Mouse (Mus musculus): ENCODE data around the gene Orai3.
"Not testable (repeated sequence)": the region's sequence is repeated elsewhere in the genome, so short reads cannot be mapped to it uniquely, and the experiment has no call there.

Gene Orai3

DNA sequence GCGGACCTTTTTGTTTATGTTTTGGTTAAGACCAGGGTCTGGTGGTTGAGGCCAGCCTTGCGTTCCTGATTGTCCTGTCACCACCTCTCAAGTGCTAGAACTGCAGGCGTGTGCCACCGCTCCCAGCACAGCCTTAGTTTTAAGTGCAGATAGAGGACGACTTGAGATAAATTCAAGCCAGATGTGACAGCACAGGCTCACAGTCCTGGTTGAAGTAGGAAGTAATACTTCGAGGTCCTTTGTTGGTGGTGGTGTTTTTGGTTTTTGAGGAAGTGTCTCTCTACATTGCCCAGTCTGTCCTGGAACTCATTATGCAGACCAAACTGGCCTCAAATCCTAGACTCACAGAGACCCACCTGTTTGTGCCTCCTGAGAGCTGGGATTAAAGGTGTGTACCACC is 9.9 kb upstream of the Orai3 start:
- in situ Hi-C loops (cut with MboI; ENCODE audit: low pct_unique_long_range_greater_than_20kb in 1 of 2, low sequenced_read_pairs in 2 of 2, unreplicated experiment in 1 of 2), result loop anchor here in 1 of 2 experiments (5.0 kb wide), 1 partner anchor 102 kb away; no protein-coding TSS in a partner anchor

DNA sequence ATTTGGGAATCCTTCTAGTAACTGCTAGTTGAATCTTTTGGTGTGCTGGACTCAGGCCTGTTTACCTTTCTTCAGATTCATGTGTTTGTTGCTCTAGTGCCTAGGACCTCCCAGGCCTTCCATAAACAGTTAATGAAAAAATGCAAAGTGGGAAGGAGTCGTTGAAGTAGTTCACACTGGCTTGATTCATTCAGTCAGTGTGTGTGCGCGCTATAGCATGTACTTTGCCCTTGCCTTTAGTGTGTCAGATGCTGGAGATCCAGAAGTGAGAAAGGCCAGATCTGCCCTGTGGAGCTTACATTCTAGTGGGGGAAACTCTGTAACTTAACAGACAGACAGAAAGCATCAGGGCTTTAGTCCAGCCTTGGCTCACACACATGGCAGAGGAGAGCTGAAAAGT is 9.1 kb upstream of the Orai3 start:
- in situ Hi-C loops (cut with MboI; ENCODE audit: low pct_unique_long_range_greater_than_20kb in 1 of 2, low sequenced_read_pairs in 2 of 2, unreplicated experiment in 1 of 2), result no loop called here

DNA sequence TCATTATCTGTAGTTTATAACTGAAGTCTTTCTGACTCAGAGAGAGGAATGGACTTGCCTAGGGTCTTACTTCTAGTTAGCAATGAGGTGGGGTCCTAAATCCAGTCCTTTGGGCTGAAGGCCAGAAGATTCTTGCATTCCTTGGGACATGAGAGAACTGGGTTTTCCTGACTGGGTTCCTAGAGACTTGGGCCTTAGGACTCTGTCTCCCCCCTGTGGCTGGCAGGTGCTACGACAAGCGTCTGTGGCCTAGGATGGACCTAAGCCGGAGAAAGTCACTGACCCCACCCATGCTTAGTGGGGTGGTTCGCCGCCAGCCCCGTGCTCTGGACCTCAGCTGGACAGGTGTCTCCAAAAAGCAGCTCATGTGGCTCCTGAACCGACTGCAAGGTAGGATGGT is 8.6 kb upstream of the Orai3 start:
- in situ Hi-C loops (cut with MboI; ENCODE audit: low pct_unique_long_range_greater_than_20kb in 1 of 2, low sequenced_read_pairs in 2 of 2, unreplicated experiment in 1 of 2), result no loop called here

DNA sequence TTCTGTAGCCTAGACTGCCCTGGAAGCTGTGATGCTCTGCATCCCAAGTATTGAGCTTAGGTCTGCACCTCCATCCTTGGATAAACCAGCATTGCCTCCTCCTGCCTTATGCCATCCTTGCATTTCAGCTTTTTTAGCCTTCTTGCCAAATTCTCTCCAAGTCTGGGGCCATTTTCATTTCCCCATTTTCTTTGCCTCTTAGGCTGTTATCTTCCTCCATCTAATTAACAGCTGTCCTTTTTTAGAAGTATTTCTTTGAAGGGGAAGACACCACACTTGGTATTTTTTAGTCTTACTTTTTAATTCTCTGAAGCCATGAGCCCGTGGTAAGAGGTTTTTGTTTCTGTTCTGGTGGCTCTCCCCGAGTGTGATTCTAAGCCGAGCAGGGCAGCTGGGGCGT is 6.0 kb upstream of the Orai3 start:
- in situ Hi-C loops (cut with MboI; ENCODE audit: low pct_unique_long_range_greater_than_20kb in 1 of 2, low sequenced_read_pairs in 2 of 2, unreplicated experiment in 1 of 2), result no loop called here

DNA sequence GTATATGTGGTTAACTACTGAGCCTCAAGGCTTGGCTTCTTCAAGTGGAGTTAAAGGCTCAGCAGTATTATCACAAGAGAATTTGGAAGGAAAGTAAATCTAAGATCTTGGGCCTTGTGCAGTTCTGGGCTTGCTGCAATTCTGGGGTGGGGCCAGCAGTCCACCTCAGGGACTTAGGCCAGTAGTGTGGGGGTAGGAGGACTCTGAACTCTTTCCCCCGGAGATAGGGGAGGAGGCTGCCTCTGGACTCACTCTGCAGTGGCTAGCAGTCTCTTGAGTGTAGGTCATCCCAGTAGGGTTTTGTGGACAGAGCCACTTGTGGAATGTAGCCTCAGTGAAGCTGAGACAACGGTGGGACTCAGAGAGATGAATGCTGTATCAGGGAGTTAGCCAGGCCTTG is 3.9 kb upstream of the Orai3 start:
- in situ Hi-C loops (cut with MboI; ENCODE audit: low pct_unique_long_range_greater_than_20kb in 1 of 2, low sequenced_read_pairs in 2 of 2, unreplicated experiment in 1 of 2), result no loop called here

DNA sequence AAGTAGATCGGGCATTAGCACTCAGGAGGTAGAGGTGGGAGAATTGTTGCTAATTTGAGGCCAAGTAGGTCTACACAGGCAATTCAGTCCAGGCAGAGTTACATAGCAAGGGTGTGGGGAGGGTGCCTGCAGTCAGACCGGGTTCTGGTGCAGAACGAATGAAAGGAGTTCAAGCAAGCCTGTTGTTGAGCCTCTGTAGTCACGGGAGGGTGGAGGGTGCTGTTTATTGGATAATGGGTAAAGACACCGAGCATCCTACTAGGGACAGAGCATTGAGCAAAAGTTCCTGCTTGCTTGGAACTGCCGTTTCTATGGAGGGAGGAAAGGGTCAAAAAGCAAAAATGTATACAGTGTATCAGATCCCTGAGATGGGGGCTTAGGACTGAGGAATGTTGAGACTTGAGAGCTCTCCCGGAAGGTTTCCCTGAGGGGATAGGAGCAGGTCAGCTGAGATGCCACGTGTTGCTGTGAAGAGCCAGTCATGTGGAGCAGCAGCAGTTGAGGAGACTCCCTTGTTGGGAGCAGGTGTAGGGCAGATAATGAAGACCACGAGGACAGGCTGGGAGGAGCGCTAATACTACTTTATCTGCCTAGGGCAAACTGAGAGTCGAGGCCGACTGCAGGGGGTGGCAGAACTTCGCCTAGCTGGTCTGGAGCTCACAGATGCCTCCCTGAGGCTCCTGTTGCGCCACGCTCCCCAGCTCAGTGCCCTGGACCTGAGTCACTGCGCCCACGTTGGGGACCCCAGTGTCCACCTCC is 2.6 kb upstream of the Orai3 start:
- in situ Hi-C loops (cut with MboI; ENCODE audit: low pct_unique_long_range_greater_than_20kb in 1 of 2, low sequenced_read_pairs in 2 of 2, unreplicated experiment in 1 of 2), result no loop called here

DNA sequence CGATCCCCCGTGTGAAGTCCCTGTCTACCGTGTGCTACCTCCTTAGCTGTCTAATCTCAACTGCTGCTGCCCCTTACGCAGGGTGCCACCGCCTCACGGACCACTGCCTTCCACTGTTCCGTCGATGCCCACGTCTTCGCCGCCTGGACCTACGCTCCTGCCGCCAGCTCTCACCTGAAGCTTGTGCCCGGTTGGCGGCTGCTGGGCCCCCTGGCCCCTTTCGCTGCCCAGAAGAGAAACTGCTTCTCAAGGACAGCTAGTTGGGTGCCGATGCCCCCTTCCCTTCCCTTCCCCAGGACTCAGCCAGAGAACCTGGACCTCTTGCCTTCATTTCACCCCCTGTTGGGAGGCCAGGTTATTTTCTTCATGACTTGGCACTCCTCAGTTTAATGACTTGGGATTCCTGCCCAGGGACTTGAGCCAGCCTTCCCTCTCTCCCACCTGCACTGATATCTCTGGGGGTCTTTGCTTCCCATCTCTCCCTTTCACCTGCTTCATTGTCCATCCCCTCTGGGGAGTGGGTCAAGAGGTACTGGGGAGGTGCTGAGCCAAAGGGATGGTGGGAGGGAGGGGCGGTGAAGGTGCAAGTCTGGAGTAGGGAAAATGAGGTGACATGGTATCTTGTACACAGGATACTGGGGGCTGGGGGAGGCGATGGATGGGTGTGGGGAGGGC is 1.8 kb upstream of the Orai3 start:
- in situ Hi-C loops (cut with MboI; ENCODE audit: low pct_unique_long_range_greater_than_20kb in 1 of 2, low sequenced_read_pairs in 2 of 2, unreplicated experiment in 1 of 2), result no loop called here

DNA sequence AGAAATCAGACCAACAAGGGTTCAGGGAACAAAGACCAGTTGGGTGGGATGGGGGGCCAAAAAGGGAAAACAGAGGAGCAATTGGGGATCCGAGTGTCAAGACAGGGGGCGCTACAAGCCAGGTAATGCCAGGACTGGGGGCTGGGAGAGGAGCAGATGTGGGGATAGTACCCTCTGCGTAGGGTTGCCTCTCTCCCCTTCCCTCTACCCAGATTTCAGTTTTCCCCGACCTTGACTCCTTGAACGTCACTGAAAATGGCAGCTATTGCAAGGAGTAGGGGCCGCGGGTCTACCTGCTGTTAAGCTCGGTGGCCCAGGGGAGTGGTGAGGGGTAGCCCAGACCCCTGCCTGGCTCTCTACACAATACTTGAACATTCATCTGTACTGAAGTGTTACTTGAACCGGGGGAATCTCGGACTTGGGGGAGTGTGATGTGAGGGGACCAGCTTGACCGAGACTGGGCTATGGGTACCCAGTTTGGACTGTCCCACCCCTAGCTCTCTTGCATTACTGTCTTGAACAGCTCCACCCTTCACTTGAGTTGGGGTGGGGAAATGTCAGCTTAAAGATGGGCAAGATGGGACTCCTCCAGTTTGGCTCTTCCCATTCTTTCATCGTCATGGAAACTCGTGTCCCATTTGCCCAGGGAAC is 1.1 kb upstream of the Orai3 start:
- in situ Hi-C loops (cut with MboI; ENCODE audit: low pct_unique_long_range_greater_than_20kb in 1 of 2, low sequenced_read_pairs in 2 of 2, unreplicated experiment in 1 of 2), result no loop called here

DNA sequence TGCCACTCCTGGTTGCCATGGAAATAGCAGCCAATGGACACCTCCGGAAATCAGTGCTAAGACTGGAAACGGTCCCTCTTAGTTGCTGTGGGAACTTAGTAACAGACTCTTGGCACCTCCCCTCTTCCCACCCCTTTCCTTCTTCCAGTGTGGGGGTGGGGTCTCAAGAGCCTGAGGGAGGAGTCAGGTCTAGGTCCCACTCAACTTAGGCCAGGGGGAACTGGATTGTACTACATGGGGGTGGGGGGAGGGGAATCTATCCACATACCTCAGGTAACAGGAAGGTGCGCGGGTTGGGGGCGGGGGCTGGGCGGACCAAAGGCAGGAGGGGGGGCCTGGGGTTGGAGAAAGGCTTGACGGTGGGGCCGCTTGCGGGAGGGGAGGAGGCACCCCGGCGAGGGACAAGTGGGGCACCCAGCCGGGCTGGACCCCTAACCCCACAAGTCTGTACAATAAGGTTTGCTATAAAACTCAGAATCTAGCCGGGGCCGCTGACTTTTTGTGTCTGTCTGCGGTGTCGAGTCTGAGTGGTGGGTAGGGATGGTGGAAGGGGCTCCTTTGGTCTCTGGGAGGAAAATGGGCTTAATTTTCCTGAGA is 520 bp upstream of the Orai3 start:
- in situ Hi-C loops (cut with MboI; ENCODE audit: low pct_unique_long_range_greater_than_20kb in 1 of 2, low sequenced_read_pairs in 2 of 2, unreplicated experiment in 1 of 2), result no loop called here

DNA sequence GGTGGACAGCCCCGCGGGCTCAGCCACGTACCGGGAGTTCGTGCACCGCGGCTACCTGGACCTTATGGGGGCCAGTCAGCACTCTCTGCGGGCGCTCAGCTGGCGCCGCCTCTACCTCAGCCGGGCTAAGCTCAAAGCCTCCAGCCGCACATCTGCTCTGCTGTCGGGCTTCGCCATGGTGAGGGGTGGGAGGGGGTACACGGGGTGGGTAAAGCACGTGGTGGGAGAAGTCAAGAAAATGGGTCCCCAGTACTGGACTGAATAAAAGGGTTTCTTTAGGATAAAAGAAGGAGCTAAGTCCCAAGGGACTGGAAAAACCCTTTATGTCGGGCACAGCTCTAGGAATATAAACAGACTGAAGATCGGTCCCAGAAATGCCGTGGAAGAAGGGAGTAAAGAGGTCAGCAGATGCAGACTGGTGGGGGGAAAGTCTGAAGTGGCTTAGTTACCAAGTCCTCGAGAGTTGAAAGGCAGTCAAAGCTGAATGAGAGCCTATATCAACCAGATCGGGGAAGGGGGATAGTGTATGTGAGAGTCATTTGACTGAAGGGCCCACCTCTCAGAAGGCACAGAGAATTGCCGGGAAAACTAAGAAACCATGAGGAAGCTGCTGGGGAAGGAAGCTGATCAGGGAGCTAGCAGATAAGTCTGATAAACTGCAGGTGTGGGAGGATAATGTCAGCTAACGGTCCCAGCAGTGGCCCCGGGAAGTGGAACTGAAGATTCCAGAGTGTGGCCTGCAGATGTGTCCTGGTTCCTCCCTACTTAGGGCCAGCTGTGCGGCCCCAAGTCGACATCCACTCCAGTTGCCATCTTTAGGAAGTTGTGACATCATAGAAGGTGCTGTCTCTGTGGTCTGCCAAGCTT is 657 bp downstream of the Orai3 start:
- in situ Hi-C loops (cut with MboI; ENCODE audit: low pct_unique_long_range_greater_than_20kb in 1 of 2, low sequenced_read_pairs in 2 of 2, unreplicated experiment in 1 of 2), result no loop called here

DNA sequence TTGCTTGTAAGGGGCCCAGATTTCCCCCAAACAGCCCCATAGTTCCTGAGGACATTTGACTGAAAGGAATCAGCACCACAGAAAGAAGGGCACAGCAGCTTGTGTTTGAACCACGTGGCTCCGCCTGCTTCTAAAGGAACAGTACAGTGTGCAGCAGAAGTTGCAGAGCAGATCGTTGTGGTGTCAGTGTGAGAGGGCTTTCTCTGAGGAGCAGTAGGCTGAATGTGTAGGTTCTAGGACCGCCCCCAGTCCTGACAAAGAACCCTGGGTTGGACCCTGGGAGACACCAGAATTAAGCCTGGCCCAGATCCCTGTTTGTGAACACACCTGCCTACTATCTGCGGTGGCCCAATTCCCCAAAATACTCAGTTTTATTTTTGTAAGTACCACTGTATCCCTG is 1.6 kb downstream of the Orai3 start:
- in situ Hi-C loops (cut with MboI; ENCODE audit: low pct_unique_long_range_greater_than_20kb in 1 of 2, low sequenced_read_pairs in 2 of 2, unreplicated experiment in 1 of 2), result no loop called here

DNA sequence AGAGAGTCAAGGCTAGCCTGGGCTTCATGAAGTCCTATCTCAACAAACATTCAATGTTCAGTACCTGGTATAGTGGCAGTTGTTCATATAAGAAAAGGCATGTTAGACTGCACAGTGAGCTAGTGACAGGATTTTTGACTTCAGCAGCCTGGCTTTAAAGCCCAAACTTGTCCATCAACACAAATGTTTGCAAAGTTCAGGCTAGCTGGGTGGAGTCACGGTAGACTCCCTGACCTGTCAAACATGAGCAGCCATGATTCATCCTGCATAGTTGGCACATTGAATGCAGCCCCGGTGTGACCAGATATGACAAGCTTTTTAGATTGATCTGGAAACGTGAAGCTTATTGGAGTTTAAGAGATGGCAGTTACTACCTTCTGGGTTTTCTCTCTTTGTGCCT is 2.5 kb downstream of the Orai3 start:
- in situ Hi-C loops (cut with MboI; ENCODE audit: low pct_unique_long_range_greater_than_20kb in 1 of 2, low sequenced_read_pairs in 2 of 2, unreplicated experiment in 1 of 2), result no loop called here

DNA sequence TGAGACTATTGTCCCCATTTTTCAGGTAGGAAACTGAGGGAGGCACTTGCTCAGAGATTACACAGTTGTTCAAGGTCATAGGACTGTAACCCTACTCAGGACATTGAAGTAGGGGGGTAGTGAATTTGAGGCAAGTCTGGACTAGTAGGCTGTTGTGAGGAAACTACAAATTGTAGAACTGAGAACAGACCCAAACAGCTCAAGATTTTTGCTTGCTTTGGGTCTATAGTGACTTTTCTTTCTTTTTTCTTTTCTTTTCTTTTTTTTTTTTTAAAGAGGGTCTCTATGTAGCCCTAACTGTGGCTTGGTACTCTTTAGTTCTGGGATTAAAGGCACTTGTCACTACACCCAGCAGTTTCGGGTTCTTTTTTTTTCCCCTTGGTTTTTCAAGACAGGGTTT is 2.9 kb downstream of the Orai3 start:
- in situ Hi-C loops (cut with MboI; ENCODE audit: low pct_unique_long_range_greater_than_20kb in 1 of 2, low sequenced_read_pairs in 2 of 2, unreplicated experiment in 1 of 2), result no loop called here

DNA sequence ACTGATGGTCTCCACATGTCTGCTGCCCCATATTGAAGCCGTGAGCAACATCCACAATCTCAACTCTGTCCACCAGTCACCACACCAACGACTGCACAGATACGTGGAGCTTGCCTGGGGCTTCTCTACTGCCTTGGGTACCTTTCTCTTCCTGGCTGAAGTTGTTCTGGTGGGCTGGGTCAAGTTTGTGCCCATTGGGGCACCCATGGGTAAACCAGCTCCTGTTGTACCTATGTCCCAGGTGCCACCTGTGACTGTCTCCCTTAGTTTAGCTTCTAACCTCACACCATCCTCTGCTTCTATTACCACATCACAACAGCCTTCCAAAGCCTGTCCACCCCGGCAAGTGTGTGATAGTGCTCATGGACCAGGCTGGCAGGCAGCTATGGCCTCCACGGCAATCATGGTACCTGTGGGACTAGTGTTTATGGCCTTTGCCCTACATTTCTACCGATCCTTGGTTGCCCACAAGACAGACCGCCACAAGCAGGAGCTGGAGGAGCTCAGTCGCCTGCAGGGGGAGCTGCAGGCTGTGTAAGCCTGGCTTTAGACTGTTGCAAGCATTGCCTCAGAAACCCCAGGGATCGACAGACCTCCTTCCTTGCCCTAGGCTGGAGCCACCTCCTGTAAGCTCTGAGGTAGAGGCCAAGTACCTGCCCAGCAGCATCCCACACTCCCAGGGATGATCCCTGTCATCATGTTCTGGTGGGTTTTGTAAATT is 4.2 kb downstream of the Orai3 start:
- in situ Hi-C loops (cut with MboI; ENCODE audit: low pct_unique_long_range_greater_than_20kb in 1 of 2, low sequenced_read_pairs in 2 of 2, unreplicated experiment in 1 of 2), result no loop called here

DNA sequence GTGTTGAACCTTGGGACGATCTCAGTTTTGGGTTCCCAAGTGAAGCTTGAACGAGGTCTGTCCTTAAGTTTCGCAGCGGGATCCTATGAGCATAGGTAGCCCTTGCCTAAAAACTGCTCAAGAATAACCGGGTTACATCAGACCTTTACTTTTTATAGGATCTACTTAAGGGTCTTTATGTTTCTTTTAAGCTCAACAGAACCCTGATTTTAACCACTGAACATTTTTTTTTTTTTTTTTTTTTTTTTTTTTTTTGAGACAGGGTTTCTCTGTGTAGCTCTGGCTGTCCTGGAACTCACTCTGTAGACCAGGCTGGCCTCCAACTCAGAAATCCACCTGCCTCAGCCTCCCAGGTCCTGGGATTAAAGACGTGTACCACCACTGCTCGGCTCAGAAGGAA is 6.2 kb downstream of the Orai3 start:
- in situ Hi-C loops (cut with MboI; ENCODE audit: low pct_unique_long_range_greater_than_20kb in 1 of 2, low sequenced_read_pairs in 2 of 2, unreplicated experiment in 1 of 2), result not testable (repeated sequence)

DNA sequence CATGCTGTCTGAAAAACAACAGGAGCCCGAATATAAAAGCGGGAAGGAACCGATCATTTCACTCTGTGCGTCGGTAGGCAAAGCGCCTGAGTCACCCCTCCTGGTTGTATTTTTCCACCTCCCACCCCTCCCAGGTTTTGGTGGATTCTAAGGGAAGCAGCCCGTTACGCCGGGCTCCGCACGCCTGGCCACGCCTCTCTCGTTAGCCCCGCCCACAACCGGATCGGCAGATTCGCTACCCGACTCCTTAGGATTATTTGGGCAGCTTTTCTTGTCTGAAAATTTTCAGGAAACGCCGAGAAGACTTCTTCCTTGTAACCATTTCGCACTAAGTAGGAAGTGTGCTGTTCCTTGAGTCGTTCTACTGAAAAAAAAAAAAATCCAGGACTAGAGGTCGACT is 6.8 kb downstream of the Orai3 start, which contains the start of gene Setd1a:
Gene Setd1a, plus strand, starts transcription at position 245 of the 400 bp plus-strand sequence.
- in situ Hi-C loops (cut with MboI; ENCODE audit: low pct_unique_long_range_greater_than_20kb in 1 of 2, low sequenced_read_pairs in 2 of 2, unreplicated experiment in 1 of 2), result no loop called here

DNA sequence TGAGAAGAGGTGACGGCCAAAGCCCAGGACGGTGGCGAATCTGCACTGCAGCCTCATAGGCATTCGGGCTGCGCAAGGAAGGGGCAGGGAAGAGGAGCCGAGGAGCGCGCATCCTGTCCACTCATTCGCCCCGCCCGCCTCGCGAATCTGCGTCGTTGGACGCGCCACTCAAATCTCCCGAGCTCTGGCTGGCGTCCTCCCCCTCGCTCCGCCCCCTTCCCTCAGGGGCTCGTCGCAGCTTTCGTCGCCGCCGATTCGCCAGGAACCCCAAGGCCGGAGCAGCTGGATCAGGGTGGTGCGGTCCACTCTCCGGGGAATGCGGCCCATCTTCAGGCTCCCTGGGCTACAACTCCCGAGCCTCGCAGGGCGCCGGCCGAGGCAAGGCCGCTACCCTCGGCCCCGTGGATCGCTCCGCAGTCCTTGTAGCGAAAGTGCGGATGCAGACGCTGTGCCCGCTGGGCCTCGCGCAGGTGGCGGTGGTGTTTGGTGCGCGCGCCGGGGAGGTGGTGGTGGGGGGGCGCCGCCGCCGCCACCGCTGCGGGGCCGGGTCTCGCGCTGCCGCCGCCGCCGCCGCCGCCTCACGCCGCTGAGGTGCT is 7.4 kb downstream of the Orai3 start:
- in situ Hi-C loops (cut with MboI; ENCODE audit: low pct_unique_long_range_greater_than_20kb in 1 of 2, low sequenced_read_pairs in 2 of 2, unreplicated experiment in 1 of 2), result no loop called here

Measured in mouse embryonic stem cell (cell line).